Mouse (Mus musculus) hindbrain, embryonic 15.5 days (tissue): ENCODE results near the gene Jak3. TPM values are rescaled to one million over a fixed set of nuclear protein-coding genes. Genes with fewer than 3 reads are reported as not detected.

Source experiments
- ATAC-seq: fragments of 200-750 bp; cut with Nextera tagmentation; 2 replicates; pipeline ENCODE4 v1.8.0; 2017; ENCODE audit warnings: low read depth, moderate number of reproducible peaks, moderate TSS enrichment; ENCODE audit not compliant: low FRiP score
- H3K27ac ChIP-seq: fragments of 300-500 bp; sonication (generic); replicated peaks from 2 replicates; pipeline ENCODE4 v1.5.1; 2015; ENCODE audit warnings: mild to moderate bottlenecking, inconsistent platforms
- H3K27me3 ChIP-seq: fragments of 300-500 bp; sonication (generic); 2 replicates; pipeline ENCODE4 v1.6.1; 2015; ENCODE audit warnings: control low read depth, inconsistent platforms
- H3K36me3 ChIP-seq: fragments of 300-500 bp; sonication (generic); 2 replicates; pipeline ENCODE4 v1.6.1; 2015; ENCODE audit warnings: control low read depth, inconsistent platforms
- H3K4me1 ChIP-seq: fragments of 300-500 bp; sonication (generic); replicated peaks from 2 replicates; pipeline ENCODE4 v1.6.1; 2015; ENCODE audit warnings: control low read depth, inconsistent platforms
- H3K4me2 ChIP-seq: fragments of 300-500 bp; sonication (generic); 2 replicates; pipeline ENCODE4 v1.6.1; 2015; ENCODE audit warnings: moderate library complexity, mild to moderate bottlenecking, inconsistent platforms
- H3K4me3 ChIP-seq: fragments of 300-500 bp; sonication (generic); 2 replicates; pipeline ENCODE4 v1.5.1; 2015; ENCODE audit warnings: mild to moderate bottlenecking, inconsistent platforms
- H3K9ac ChIP-seq: fragments of 300-500 bp; sonication (generic); 2 replicates; pipeline ENCODE4 v1.6.1; 2015; ENCODE audit warnings: inconsistent platforms
- H3K9me3 ChIP-seq: fragments of 300-500 bp; sonication (generic); 2 replicates; pipeline ENCODE4 v1.6.1; 2016; ENCODE audit warnings: control low read depth, inconsistent platforms
- WGBS: fragments of 180-500 bp; shearing (Covaris S2); methylation state at CpG from one replicate; pipeline ENCODE4 v1.1.7; 2015; 5-methylcytosine and 5-hydroxymethylcytosine counted together
- polyA plus RNA-seq: library from polyadenylated mRNA; unstranded; fragments of >200 nt; fragmentation: Nextera tagmentation; extraction: Ambion mirVana; gene quantifications from 2 replicates; pipeline ENCODE4 v1.2.1, GENCODE M21; 2015

The Jak3 gene
- polyA plus RNA-seq, 1 experiment from 2014 or later = 7.0 TPM

- no peak for ATAC-seq
- H3K9ac ChIP-seq = no peak overlapping the region
- 58% methylated on average over 8 of the region's 8 CpGs for WGBS
- H3K4me1 ChIP-seq = peaks cover 26% of the 10 kb centered on the region
- peaks cover 30% of the 10 kb centered on the region for H3K36me3 ChIP-seq
- H3K27me3 ChIP-seq = no peaks in the 10 kb centered on the region
- no peak overlapping the region for H3K4me2 ChIP-seq
- no peak overlapping the region for H3K4me3 ChIP-seq
- H3K9me3 ChIP-seq = no peaks in the 10 kb centered on the region
- no peak overlapping the region for H3K27ac ChIP-seq
These were observed 39.4 kb downstream of the Jak3 start for GRCm38 (mm10) chr8:71715531-71715930.

GRCm38 (mm10) chr8:71716561-71717053 lies 40.5 kb downstream of the Jak3 start:
- Histone ChIP-seq H3K36me3 (peaks cover 22% of the 10 kb centered on the region), H3K4me1 (peaks cover 37% of the 10 kb centered on the region), H3K27me3 (no peaks in the 10 kb centered on the region), H3K4me2 (no peak overlapping the region), H3K9ac (no peak overlapping the region), H3K27ac (no peak overlapping the region), H3K9me3 (no peaks in the 10 kb centered on the region), H3K4me3 (no peak overlapping the region)
- WGBS = 85% methylated on average over 13 of the region's 13 CpGs
- no peak for ATAC-seq

GRCm38 (mm10) chr8:71717096-71717495 lies 41.0 kb downstream of the Jak3 start:
- Histone ChIP-seq H3K27ac (no peak overlapping the region), H3K36me3 (peaks cover 22% of the 10 kb centered on the region), H3K4me1 (peaks cover 42% of the 10 kb centered on the region), H3K4me2 (no peak overlapping the region), H3K27me3 (no peaks in the 10 kb centered on the region), H3K9ac (no peak overlapping the region), H3K4me3 (no peak overlapping the region), H3K9me3 (no peaks in the 10 kb centered on the region)
- ATAC-seq = no peak
- WGBS = 84% methylated on average over 12 of the region's 12 CpGs

- no peak overlapping the region for H3K4me3 ChIP-seq
- no peak overlapping the region for H3K4me2 ChIP-seq
- 31% methylated on average over 3 of the region's 3 CpGs for WGBS
- no peak for ATAC-seq
- no peaks in the 10 kb centered on the region for H3K9me3 ChIP-seq
- peak overlapping the region; percentile 81; the same call in 1 of the 2 replicates for H3K27ac ChIP-seq
- no peaks in the 10 kb centered on the region for H3K27me3 ChIP-seq
- peaks cover 53% of the 10 kb centered on the region for H3K4me1 ChIP-seq
- no peak overlapping the region for H3K9ac ChIP-seq
- H3K36me3 ChIP-seq = peaks cover 22% of the 10 kb centered on the region
These were observed 42.2 kb downstream of the Jak3 start for GRCm38 (mm10) chr8:71718252-71718651.

- Histone ChIP-seq H3K36me3 (peaks cover 22% of the 10 kb centered on the region), H3K4me1 (peaks cover 59% of the 10 kb centered on the region), H3K27me3 (no peaks in the 10 kb centered on the region), H3K27ac (peak overlapping the region; percentile 81), H3K4me3 (no peak overlapping the region), H3K9ac (no peak overlapping the region), H3K9me3 (no peaks in the 10 kb centered on the region), H3K4me2 (0 out of 2 replicates have a peak overlapping the region, but pooled peaks have one; percentile 43)
- WGBS = 28% methylated on average over 4 of the region's 4 CpGs
- peak; percentile 25; the same call in 1 of the 2 replicates for ATAC-seq
These were observed 43.1 kb downstream of the Jak3 start for GRCm38 (mm10) chr8:71719218-71719617.

GRCm38 (mm10) chr8:71719928-71720457 lies 43.9 kb downstream of the Jak3 start:
- Histone ChIP-seq H3K4me3 (0 out of 2 replicates have a peak overlapping the region, but pooled peaks have one; percentile 6), H3K4me1 (peaks cover 67% of the 10 kb centered on the region), H3K27me3 (no peaks in the 10 kb centered on the region), H3K36me3 (peaks cover 16% of the 10 kb centered on the region), H3K27ac (peak overlapping the region; percentile 81), H3K9ac (peak overlapping the region; percentile 25; the same call in 1 of the 2 replicates), H3K4me2 (peak overlapping the region; percentile 43), H3K9me3 (no peaks in the 10 kb centered on the region)
- WGBS = 18% methylated on average over 7 of the region's 7 CpGs
- ATAC-seq = peak; percentile 73

- H3K4me3 ChIP-seq = no peak overlapping the region
- no peak overlapping the region for H3K27ac ChIP-seq
- no peaks in the 10 kb centered on the region for H3K36me3 ChIP-seq
- no peak overlapping the region for H3K4me2 ChIP-seq
- H3K9ac ChIP-seq = no peak overlapping the region
- no peak for ATAC-seq
- no peaks in the 10 kb centered on the region for H3K9me3 ChIP-seq
- peaks cover 70% of the 10 kb centered on the region for H3K4me1 ChIP-seq
- H3K27me3 ChIP-seq = no peaks in the 10 kb centered on the region
- WGBS = 77% methylated on average over 14 of the region's 14 CpGs
These were observed 47.0 kb downstream of the Jak3 start for GRCm38 (mm10) chr8:71723047-71723551.

GRCm38 (mm10) chr8:71724389-71724788 lies 48.3 kb downstream of the Jak3 start:
- ATAC-seq = no peak
- Histone ChIP-seq H3K27me3 (no peaks in the 10 kb centered on the region), H3K4me2 (peak overlapping the region; percentile 70), H3K4me1 (peaks cover 60% of the 10 kb centered on the region), H3K9ac (peak overlapping the region; percentile 85), H3K36me3 (no peaks in the 10 kb centered on the region), H3K27ac (no peak overlapping the region), H3K4me3 (peak overlapping the region; percentile 71), H3K9me3 (no peaks in the 10 kb centered on the region)
- WGBS = 57% methylated on average over 4 of the region's 4 CpGs

GRCm38 (mm10) chr8:71725122-71725924 lies 49.2 kb downstream of the Jak3 start, which contains the start of gene Fcho1:
Fcho1 (minus strand) TSS chr8:71725716.
- peak within 1 kb of the TSS; percentile 70 for H3K4me2 ChIP-seq
- H3K36me3 ChIP-seq = no peaks in the 10 kb centered on the region
- H3K9me3 ChIP-seq = no peaks in the 10 kb centered on the region
- ATAC-seq = peak; percentile 83
- peak within 1 kb of the TSS; percentile 71 for H3K4me3 ChIP-seq
- under 1% methylated on average over 53 of the region's 54 CpGs for WGBS
- peak within 1 kb of the TSS; percentile 85 for H3K9ac ChIP-seq
- peaks cover 51% of the 10 kb centered on the region for H3K4me1 ChIP-seq
- peak within 1 kb of the TSS; percentile 68 for H3K27ac ChIP-seq
- H3K27me3 ChIP-seq = no peaks in the 10 kb centered on the region

- Histone ChIP-seq H3K4me1 (peaks cover 22% of the 10 kb centered on the region), H3K9ac (peak overlapping the region; percentile 37), H3K4me2 (peak overlapping the region; percentile 74), H3K27ac (peak overlapping the region; percentile 82), H3K36me3 (no peaks in the 10 kb centered on the region), H3K9me3 (no peaks in the 10 kb centered on the region), H3K4me3 (peak overlapping the region; percentile 39), H3K27me3 (no peaks in the 10 kb centered on the region)
- peak; percentile 70 for ATAC-seq
- 6% methylated on average over 20 of the region's 21 CpGs for WGBS
These were observed 52.2 kb downstream of the Jak3 start for GRCm38 (mm10) chr8:71728240-71728785.

- Histone ChIP-seq H3K36me3 (no peaks in the 10 kb centered on the region), H3K9ac (peak overlapping the region; percentile 37), H3K4me3 (peak overlapping the region; percentile 39), H3K27me3 (no peaks in the 10 kb centered on the region), H3K4me2 (peak overlapping the region; percentile 74), H3K27ac (peak overlapping the region; percentile 82), H3K4me1 (peaks cover 18% of the 10 kb centered on the region), H3K9me3 (no peaks in the 10 kb centered on the region)
- 5% methylated on average over 14 of the region's 16 CpGs for whole genome bisulfite sequencing
- peak; percentile 33 for ATAC-seq
These were observed 52.9 kb downstream of the Jak3 start for GRCm38 (mm10) chr8:71728826-71729620.
